Mouse (Mus musculus) cerebellum, postnatal 36 days (tissue): ENCODE data around the gene Tec.
A peak's percentile ranks its signal among the peaks of the same experiment; 100 is the strongest.

Experiments used
- DNase-seq, 2 experiments: peaks; one replicate each; pipeline ENCODE4 v3.0.0; 2021 to 2022; ENCODE audit warnings: mixed read lengths in 2 of 2

Gene Tec

DNA sequence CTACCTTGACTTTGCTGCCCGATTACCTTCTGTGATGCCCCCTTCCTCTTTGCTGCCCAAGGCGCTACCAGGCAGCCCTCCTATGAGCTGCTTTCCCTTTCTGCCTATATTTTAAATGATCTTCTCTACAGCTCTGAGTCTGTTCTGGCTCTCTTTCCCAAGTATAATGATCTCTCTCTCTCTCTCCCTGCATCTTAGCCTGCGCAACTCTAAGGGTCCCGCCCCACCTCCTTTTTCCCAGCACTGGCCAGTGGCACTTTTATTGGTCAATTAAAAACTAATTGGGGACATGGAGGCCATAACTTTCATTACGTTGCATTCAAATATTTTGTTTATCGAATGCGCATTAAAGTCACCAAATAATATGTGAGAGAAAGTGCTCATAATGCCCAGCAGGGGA lies 20.0 kb upstream of the Tec start:
- no peak for DNase-seq

- no peak for DNase-seq
Measured at GRCm38 (mm10) chr5:72886458-72887222, 18.4 kb upstream of the Tec start.

GRCm38 (mm10) chr5:72883706-72884105 lies 15.4 kb upstream of the Tec start:
- DNase-seq = no peak

DNA sequence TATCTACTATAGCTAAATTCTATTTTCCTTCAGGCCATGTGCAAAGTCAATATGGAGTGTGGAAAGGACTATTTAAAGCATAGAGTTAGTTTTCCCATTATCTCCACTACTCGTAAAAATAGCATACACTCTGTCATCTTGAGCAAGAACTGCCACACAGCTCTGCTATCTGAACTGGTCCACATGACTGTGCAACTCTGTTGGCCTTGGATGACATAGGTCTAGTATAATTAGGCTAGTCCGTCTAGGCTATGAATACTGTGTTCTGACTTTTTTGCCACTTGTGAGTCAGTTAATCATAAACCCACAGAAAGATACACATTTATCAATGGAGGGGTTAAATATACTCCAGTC lies 14.1 kb upstream of the Tec start:
- DNase-seq = no peak

- no peak for DNase-seq
Measured at GRCm38 (mm10) chr5:72881748-72882411, 13.6 kb upstream of the Tec start.

GRCm38 (mm10) chr5:72879736-72880135 lies 11.5 kb upstream of the Tec start:
- DNase-seq = no peak

DNA sequence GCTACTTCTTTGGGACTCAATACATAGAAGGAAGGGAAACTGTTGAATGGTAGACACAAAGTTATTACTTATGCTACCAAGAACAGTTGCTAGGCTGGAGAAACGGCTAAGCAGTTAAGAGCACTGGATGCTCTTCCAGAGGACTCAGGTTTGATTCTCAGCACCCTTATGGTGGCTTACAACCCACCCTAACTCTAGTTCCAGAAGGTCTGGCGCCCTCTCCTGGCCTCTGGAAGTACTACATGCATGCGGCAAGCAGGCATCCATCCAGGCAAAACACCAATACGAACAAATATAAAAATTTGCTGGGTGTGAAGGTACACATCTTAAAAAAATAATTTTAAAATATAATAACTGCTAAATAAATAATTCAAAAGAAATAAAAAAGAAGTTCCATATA lies 2.8 kb upstream of the Tec start:
- no peak for DNase-seq

DNA sequence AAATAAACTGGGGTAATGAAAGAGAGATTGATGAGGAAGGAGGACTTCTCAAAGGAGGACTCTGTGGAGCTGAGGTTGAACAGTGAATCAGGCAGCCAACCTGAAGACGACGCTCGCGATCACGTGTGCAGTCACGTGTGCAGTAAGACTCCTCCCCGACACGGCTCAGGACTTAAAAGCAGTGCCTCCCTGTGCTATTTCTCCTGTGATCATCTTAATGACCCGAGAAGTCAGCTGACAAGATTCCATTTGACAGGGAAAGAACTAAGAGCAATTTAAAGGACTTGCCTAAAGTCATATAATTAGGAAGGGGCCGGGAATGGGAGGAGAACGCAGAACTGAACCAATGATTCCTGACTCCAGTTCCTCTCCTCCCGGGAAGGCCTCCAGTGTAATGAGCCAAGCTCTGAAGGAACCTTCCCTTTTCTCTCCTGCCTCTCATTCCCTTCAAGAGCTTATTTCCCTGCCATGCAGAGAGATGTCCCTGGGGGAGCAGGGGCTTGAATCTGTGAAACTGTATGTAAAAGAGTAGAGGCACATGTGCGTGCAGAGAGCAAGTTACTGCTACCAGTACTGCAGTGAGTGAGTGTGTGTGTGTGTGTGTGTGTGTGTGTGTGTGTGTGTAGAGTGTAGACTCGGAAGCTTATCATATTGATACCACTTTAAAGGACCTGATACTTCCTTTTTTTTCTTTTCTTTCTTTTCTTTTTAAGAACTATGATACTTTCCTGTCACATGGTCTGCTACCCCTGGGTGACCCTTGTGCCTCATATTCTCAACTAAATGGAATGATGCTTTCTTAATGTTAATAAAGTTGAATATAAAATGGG lies 1.7 kb upstream of the Tec start:
- no peak for DNase-seq

GRCm38 (mm10) chr5:72867036-72867672 lies 1.1 kb downstream of the Tec start:
- no peak for DNase-seq

- no peak for DNase-seq
Measured at GRCm38 (mm10) chr5:72866260-72866905, 1.9 kb downstream of the Tec start.

- DNase-seq = no peak
Measured at GRCm38 (mm10) chr5:72864654-72865178, 3.6 kb downstream of the Tec start.

GRCm38 (mm10) chr5:72863166-72863565 lies 5.1 kb downstream of the Tec start:
- no peak for DNase-seq

- DNase-seq = no peak
Measured at GRCm38 (mm10) chr5:72861726-72862385, 6.4 kb downstream of the Tec start.

GRCm38 (mm10) chr5:72860899-72861298 lies 7.4 kb downstream of the Tec start:
- no peak for DNase-seq

- no peak for DNase-seq
Measured at GRCm38 (mm10) chr5:72858306-72858705, 10.0 kb downstream of the Tec start.

GRCm38 (mm10) chr5:72857756-72858155 lies 10.5 kb downstream of the Tec start:
- no peak for DNase-seq

- no peak for DNase-seq
Measured at GRCm38 (mm10) chr5:72856255-72856878, 11.9 kb downstream of the Tec start.

DNA sequence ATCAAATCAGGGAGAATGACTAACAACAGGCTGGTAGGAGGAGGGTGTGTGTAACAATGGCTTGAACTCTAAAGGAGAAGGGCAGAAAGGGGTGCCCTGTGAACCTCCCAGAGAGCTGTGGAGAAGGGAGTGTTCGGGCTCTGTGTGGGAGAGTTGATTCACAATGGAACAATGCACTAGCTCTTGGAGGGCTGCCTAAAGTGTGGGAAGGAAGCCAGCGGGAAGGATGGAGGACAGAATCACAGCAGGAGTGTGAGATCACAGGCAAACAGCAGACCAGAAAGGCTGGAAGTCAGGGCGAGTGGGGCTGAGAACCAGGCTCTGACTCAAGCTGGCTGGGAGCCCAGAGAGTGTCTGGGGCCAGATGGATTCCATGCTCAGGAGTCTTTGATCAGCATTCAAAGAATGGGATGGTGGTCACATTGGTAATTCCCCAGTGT lies 12.6 kb downstream of the Tec start:
- DNase-seq = peak; percentile 95 to 98

DNA sequence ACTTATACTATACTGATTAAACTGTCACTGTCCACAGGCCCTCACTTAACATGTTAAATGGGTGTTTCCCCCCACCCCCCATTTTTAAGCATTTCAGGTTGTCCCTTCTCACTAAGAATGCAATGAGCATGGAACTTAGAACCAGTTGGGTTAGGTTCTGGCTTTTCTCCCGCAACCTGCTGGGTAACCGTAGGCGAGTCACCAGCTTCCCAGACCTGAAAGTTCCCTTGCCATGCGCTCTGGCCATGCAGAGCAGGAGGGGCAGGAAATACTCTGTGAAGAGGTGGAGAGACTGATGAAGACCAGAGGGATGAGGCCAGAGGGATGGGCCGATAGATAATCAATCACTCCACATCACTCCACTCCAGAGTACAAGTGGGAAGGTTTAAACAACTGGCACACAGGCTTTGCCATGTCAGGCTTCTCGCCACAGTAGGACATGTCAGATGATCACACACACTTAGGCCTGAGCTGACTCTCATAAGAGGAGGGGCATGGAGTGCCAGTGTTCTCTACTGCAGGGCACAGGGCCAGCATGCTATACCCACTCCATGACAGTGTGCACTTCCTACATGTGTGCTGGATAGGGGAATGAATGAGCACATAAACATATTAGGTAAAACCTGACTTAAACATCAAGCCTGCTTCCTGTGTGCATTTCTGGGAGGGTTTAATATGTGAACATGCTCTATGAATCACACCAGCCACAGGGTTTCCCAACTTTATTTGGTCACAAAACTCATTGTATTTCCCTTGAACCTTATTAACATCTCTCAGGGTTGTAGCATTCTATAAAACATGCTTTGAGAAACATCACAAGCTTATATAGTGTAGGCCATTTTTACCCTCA lies 13.9 kb downstream of the Tec start:
- peak; percentile 60 to 61 for DNase-seq

- no peak for DNase-seq
Measured at GRCm38 (mm10) chr5:72853365-72853764, 14.9 kb downstream of the Tec start.
